Mouse (Mus musculus) gastrocnemius, postnatal 25 days (tissue): ENCODE results near the gene Klhl21. TPM values are rescaled to one million over a fixed set of nuclear protein-coding genes. Genes with fewer than 3 reads are reported as not detected.

ENCODE experiments used
- DNase-seq: peaks from one replicate; pipeline ENCODE4 v3.0.0; 2022
- total RNA-seq, 2 experiments: library from RNA; stranded (reverse); gene quantifications; 1 replicate in 1 of 2; 2 replicates in 1 of 2; pipeline ENCODE4 v1.2.3; 2021

Klhl21 gene
- total RNA-seq, 2 experiments from 2014 or later, result 56.9 to 66.5 TPM

DNA sequence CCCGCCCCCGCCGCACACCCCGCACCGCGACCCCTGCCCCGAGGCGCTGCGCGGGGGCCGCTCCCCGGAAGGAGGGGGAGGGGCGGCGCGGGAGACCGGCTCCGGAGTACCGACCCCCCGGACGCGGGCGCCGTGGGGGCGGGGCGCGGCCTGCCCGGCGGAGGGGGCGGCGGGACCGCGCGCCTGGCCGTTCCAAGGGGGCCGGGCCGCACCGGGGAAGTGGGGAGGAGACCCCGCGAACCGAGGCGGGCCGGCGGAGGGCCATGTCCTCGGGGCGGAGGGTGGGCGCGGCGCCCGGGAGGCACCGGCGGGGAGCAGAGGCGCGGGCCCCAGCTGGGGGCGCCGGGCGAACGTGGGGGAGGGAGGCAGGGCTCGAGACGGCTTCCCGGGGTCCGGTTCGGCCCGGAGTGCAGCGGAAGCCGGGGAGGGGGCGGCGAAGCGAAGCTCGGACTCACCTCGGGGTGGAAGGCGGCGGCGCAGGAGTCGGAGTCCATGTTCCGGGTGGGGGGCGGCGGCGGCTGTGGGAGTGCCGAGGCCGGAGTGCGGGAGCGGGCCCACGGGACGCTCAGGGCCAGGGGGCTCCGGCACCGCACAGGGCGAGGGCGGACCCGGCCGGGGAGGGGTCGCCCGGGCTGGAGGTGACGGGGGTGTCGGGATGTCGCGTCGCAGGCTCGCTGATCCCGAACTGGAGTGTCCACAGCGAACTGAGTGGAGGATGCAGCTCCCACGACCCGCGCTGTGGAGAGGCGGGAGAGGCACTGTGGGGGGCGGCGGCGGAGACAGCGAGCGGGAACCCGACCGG is 13.0 kb upstream of the Klhl21 start:
- DNase-seq, result no peak

DNA sequence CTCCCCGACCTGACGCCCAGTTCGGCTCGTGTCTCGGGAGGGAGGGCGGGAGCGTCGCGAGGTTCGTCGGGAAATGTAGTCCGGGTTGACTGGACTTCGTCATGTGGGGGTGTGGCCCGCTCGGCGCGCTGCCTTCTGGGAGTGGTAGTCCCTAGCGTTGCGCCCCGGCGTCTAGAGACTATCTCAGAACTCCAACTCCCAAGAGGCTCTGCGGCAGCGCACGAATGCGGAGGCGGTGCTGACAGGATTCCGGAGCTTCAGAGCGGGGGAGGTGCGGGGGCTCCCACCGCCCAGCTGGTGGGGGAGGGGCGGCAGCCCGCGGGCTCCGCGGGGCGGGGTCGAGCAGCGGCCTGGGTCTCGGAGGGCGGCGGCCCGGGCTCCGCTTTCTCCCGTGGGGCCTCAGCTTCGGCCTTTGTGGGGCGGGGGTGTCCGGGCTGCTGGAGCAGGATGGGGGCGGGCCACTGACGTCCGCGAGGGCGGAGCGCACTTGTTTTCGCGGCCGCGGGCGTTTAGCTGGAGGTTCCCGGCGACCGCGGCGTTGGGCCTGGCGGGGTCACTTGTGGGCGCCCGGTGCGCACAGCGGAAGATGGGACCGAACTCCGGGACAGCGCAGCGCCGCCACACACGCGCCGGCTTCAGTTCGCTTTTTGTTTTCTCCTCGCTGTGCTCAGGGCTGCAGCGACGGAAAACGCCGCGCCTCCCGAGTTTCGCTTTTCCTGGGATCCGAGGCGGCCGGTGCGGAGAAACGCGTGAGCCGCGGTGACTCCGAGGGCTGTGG is 12.2 kb upstream of the Klhl21 start, which contains the start of gene Phf13:
Gene Phf13, minus strand, starts transcription at position 86 of the 778 bp plus-strand sequence.
- peak; percentile 99 for DNase-seq

DNA sequence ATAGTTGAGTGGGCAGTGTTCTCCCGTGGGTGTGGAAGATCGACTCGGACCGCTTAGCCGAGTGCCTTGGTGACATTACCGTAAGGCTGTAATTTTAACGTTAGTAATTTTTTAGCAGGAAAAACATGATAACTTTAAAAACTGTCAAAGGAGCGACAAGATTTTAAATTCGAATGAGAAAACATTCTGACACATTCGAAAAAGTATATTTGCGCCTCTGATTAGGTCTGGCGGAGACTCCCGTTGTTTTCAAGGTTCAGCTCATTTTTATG is 11.7 kb upstream of the Klhl21 start:
- DNase-seq, result no peak

DNA sequence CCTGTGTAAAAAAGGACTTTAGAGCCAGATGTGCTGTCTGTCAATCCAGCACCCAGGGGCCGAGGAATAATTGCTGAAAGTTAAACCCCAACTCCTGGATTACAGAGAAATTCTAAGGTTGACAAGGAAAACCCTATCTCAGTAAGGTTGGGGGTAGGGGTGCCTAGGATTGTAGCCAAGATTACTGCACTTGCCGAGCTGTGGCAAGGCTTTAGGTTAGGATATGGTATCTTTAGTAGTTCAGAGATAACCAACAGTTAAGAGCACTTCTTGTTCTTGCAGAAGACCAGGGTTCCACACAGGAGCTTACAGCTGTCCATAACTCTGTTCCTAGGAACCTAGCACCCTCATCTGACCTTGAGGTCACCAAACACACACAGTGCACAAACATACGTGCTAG is 10.9 kb upstream of the Klhl21 start:
- no peak for DNase-seq

DNA sequence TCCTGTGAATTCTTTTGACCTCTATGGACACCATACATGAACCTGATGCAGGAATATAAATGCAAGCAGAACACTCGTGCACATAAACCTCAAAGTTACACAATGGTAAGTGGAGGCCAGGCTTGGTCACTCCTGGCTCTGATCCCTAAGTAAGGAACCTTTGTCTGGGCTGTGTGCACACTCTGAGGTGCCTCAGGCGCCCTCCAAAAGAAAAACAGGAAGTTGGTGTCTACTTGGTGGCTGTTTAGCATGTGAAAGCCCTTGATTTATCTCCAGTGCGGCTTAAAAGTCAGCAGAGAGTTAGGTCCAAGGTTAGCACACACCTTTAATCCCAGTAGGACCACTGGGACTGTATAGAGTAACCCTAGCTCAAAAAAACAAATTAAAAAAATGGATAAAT is 9.1 kb upstream of the Klhl21 start:
- DNase-seq, result no peak

DNA sequence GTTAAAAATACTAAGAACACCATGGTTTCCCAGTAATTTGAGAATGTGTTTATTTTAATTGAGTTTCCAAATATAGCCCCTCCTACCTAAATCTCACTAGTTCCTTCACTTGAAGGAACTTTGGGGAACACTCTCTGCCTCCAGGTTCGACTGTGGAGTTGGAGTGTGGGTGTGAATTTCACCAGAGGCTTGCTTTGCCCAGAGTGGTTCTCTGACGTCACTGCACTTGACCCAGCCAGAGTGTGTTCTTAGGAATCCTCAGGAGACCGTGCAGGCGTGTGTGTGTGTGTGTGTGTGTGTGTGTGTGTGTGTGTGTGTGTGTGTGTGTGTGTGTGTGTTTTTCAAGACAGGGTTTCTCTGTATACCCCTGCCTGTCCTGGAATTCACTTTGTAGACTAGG is 7.7 kb upstream of the Klhl21 start:
- DNase-seq, result no peak

DNA sequence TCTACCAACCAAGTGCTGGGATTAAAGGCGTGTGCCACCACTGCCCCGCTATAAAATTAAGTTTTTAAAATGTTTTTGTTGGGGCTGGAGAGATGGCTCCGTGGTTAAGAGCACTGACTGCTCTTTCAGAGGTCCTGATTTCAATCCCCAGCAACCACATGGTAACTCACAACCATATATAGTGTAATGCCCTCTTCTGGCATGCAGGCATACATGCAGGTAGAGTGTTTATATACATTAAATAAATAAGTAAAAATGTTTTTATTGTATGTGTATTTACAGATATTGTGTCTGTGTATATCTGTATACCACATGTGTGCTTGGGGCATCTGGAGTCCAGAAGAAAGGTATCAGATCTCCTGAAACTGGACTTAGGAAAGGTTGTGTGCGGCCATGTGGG is 7.3 kb upstream of the Klhl21 start:
- no peak for DNase-seq

DNA sequence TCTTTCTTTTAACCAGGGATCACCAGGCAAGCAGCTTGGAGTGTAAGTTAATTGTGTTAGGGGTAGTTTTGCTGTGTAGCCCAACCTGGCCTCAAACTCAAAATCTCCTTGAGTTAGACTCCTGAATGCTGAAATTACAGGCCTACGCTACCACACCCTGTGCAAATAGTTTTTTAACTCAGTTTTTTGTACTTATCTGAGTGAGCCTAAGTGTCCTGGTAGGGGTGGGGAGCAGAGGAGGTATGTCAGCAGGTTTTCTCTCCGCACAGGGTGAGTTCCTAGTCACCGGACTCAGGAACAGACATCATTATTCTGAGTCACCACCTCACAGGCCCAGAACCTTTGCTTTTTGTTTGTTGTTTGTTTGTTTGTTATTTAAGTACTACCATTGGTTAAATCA is 6.5 kb upstream of the Klhl21 start:
- DNase-seq, result no peak

DNA sequence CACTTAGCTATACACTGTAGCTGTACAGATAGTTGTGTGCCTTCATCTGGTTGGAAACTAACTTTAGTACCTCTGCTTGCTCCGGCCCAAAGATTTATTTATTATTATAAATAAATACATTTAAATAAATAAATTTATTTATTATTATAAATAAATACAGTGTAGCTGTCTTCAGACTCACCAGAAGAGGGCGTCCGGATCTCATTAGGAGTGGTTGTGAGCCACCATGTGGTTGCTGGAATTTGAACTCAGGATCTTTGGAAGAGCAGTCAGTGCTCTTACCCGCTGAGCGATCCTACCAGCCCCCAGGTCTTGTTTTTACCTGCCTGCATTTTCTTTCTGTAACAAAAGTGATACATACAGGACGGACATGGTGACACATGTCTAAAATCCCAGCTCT is 2.5 kb upstream of the Klhl21 start:
- DNase-seq, result no peak

DNA sequence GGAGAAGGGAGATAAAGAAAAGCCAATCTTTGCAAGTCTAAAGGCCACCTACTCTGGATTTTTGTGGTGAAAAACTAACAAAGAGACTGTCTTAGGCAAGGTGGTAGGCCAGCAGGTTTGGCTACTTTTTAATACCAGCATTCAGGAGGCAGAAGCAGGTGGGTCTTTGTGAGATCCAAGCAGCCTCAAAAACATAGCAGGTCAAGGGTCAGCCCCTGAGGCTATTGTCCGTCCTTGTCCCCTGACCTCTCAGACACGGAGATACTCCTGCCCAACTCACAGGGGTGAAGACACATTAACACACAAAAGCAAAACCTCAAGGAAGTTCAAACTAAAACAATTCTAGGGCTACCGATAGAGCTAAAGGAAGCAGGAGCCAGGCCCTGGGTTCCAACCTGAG is 1.8 kb upstream of the Klhl21 start:
- DNase-seq, result no peak

DNA sequence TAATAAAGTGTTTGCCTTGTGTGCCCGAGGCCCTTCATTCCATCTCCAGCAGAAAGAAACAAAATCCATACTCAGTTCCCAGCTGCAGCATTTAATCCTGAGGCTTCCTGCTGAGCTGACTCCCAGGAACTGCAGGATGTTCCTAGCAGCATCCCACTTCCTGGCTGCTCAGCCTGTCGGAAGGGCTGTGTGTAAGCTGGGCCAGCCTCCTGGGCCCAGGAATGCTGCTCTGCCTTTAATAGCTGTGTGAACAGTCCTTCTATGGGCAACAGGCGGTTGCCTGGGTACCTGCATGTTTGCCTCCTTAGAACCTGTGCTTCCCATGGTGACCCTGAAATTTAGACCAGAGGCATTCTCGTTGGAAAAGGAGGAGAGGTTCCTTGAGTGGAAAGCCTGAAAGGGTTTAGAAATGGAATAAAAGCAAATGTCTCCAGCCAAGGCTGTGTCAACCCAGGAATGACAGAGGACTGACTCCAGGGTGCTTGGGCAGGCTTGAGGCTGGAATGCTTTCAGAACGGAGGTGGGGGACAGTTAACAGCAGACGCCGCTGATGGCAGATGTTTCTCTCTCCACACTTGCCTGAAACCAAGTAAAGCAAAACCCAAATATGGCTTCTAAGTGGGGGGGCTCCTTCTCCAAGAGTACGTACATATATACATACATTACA is 989 bp upstream of the Klhl21 start:
- DNase-seq, result no peak

DNA sequence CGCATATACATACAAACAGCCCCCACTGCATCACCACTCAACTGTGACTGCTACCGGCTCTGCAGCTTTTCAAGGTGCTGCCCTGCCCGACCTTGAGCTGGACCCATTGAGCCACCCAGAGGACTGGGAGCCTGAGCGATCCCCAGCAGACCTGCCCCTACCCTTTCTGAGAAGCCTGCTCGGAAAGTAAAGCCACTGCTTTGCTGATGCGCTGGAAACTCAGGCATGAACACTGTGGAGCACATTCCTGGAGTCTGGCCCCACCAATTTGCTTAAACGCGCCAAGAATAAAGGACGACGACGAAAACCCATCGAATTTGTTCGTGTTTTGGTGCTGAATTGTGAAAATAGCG is 479 bp upstream of the Klhl21 start:
- DNase-seq, result no peak

DNA sequence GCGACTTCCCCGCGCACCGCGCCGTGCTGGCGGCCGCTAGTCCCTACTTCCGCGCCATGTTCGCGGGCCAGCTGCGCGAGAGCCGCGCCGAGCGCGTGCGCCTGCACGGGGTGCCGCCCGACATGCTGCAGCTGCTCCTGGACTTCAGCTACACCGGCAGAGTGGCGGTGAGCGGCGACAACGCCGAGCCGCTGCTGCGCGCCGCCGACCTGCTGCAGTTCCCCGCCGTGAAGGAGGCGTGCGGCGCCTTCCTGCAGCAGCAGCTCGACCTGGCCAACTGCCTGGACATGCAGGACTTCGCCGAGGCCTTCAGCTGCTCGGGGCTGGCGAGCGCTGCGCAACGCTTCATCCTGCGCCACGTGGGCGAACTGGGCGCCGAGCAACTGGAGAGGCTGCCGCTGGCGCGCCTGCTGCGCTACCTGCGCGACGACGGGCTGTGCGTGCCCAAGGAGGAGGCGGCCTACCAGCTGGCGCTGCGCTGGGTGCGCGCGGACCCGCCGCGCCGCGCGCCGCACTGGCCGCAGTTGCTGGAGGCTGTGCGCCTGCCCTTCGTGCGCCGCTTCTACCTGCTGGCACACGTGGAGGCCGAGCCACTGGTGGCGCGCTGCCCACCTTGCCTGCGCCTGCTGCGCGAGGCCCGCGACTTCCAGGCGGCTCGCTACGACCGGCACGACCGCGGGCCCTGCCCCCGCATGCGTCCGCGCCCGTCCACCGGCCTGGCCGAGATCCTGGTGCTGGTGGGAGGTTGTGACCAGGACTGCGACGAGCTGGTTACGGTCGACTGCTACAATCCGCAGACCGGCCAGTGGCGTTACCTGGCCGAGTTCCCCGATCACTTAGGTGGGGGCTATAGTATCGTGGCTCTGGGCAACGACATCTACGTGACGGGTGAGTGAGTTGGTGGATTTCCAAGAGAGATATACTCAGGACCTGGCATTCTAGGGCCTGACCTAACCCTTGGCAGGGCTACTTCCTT is 761 bp downstream of the Klhl21 start:
- DNase-seq, result peak; percentile 83

DNA sequence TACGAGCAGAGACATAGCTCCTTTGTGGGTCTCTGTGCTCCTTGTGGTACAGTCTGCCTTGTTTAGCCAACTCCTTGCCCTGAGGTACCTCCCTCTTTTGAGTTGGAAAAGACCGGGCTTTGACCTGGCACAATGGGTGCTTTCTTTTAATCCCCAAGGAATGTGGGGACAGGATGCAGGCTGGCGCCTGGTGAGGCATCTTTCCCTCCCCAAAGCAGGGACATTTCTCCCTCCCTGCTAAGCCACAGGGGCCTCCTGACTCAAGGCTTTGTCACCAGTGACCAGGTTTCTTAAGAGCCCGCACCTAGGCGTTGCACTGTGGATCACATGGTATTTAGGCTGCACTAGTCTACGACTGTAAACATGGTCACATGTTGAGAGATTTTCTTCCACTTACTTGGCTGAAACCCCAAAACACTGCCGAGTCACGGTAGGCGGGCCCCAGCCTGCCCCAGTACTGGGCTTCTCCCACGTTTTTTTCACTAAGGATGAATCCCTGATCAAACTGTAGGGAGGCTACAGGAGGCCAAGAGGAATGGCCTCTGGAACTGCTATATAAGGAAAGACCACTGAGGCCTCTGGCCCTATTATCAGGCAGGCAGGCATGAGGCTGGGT is 1.6 kb downstream of the Klhl21 start:
- peak; percentile 73 for DNase-seq

DNA sequence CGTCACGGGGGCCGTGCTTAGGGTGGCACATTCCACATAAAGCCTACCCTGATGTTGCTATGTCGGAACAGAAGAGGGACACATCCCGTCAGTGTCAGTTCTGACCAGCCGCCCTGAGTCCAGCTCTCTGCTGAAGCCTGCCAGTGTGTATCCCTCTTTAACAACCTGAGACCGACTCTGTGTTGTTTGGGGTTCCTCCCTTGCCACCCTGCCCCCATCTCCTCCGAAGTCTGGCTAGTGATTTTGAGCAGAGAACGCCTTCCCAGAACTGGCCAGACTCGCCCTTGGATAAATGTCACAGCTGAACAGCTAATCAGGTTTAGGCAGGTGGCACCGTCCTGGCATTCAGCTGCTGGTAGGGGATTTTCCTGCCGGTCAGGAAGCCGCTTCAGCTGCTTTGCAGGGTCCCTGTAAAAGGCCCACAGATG is 2.1 kb downstream of the Klhl21 start:
- no peak for DNase-seq

DNA sequence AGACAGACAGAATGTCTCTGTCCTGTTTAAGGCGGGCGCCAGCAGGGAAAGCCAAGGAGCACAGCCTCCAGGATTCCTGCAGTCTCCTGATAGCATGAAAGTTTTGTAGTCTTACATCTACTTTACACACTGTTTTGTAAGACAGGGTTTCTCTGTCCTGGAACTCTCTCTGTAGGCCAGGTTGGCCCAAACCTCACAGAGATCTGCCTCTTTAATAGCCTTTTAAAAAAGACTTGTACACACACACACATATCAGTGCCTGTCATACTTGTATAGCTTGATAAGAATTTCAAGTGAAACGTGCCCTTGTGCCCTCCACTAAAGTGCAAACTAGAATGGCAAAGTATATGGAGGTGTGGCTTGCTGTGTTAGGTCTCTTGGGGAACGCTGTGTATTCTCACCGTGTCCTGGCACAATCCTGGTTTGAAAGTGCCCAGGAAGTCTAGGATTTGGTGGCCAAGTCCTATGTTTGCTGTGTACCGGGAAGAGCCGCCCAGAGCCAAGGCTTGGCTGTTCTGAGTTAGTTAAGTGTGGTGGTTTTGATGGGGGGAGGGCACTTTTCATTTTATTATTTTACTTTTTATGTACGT is 2.7 kb downstream of the Klhl21 start:
- no peak for DNase-seq

DNA sequence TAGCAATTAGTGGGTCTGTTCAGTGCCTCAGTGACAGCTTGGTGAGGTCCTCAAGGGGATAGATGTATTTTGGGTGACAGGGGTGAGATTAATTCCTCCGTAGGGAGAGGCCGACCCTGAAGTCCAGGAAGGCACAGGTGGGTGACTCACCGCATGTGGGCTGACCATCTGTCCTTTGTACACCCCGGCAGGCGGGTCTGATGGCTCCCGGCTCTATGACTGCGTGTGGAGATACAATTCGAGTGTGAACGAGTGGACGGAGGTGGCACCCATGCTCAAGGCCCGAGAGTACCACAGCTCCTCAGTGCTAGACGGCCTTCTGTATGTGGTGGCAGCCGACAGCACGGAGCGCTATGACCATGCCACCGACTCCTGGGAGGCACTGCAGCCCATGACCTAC is 3.5 kb downstream of the Klhl21 start:
- no peak for DNase-seq

DNA sequence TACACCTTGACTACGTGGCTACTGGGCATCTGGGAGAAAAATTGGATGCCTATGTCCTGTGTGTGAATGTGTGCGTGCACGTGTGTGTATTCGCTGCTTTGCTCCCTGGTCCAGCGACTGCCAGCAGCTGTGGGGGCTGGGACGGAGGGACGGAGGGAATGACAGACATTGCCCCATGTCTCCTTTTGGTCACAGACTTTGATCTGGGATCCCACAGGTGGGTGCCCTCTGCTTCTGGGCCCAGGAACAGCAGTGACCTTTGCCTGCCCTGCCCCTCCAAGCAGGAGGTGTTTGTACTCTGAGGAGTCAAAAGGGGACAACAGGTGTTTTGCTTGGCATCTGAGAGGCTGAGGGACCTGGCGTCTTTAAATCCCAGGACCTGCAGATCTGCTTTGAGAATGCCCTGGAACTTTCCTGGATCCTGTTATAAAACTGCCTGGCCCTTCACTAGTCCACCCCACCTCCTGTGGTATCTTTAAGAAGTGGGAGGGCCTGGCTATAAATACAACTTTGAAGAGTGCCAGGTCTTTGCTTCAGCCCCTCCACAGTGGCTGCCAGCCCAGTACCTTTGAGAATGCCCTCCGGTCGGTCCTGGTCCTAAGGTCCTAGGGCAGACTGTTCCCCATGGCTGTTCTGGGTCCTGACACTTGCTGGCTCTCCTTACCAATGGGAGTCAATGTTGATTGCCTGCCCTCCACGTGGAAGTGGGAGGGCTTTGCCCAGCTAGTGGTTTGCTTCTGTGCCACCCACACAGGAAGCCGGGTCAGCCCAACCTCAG is 4.6 kb downstream of the Klhl21 start:
- peak; percentile 71 for DNase-seq

DNA sequence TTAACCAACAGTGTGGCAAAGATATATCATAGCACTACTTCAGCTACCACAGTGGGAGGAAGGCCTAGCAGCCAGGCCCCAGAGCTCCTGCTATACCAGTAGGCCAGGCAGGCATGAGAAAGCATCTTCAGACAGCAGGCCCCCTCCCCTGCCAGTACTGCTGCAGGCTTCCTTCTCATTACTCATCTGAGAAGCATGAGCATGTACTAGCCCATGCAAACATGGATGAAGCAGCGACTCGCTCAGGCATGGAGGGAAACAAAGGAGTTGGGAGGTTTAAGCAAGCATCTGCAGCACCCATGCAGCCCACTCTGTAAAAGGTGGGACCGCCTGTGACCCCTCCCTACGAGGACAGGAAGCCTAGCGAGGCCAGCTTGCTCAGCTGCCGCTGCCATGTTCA is 10.5 kb downstream of the Klhl21 start:
- DNase-seq, result no peak

DNA sequence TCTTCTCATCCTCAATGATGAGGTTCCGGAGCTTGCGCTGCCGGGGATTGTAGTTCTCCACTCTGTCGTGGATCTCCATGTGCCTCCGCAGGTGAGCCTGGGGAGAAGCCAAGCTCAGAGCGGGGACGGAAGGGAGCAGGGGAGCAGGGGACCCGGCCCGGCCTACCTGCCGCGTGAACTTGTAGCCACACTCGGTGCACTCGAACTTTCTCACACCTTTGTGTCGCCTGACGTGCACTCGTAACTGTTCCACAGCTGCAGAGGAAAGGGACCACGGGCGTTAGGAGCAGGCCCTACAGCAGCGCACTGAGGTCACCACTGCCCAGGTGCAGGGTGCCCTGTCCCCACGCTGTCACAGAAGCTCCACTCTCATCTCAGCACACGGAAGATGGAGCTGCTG is 11.4 kb downstream of the Klhl21 start:
- DNase-seq, result no peak
